Comparison of ENCODE assay signal across 9 mouse cellular contexts in genomic region chr11:6154211-6154701, GRCm38 (mm10). TPM values are rescaled to one million over a fixed set of nuclear protein-coding genes. Genes with fewer than 3 reads are reported as not detected.
DNase-seq lines count a peak whose midpoint lies in the region; ATAC-seq and TF ChIP-seq lines count a peak whose summit lies in the region.
"Had no signal": no experiment of that assay in that cellular context is flagged by ENCODE, and none has a peak within 500 bp of the region (broad histone marks: within the 10 kb centered on the region; RNA-seq: fewer than 3 reads in every experiment).

No protein-coding gene starts in this region.

- no peak for TF ChIP-seq CTCF in forebrain, postnatal 0 days (IDR thresholded peaks at IDR 0.05; ENCODE audit: low read depth)
- TF ChIP-seq CTCF in stomach, postnatal 0 days (IDR thresholded peaks at IDR 0.05; ENCODE audit: low read depth): no peak

- no peak overlapping the region for H3K4me2 ChIP-seq in forebrain, postnatal 0 days (ENCODE audit: low read depth)
- H3K4me2 ChIP-seq in forebrain, embryonic 12.5 days: no peak overlapping the region
- H3K4me2 ChIP-seq in stomach, embryonic 16.5 days (ENCODE audit: low read depth, low read length): no peak overlapping the region
- no peak overlapping the region for H3K4me2 ChIP-seq in stomach, postnatal 0 days (replicated peaks; ENCODE audit: low read depth)
- H3K4me2 ChIP-seq in limb, embryonic 13.5 days (replicated peaks): 0 out of 2 replicates have a peak overlapping the region, but pooled peaks have one; percentile 14

- peaks cover 3% of the 10 kb centered on the region; the same call in 1 of the 2 replicates for H3K36me3 ChIP-seq in forebrain, postnatal 0 days (ENCODE audit: insufficient read depth)
- peaks cover 11% of the 10 kb centered on the region for H3K36me3 ChIP-seq in forebrain, embryonic 12.5 days (replicated peaks)
- H3K36me3 ChIP-seq in stomach, embryonic 16.5 days (ENCODE audit: control insufficient read depth, insufficient read depth, low read length): peaks cover 7% of the 10 kb centered on the region
- peaks cover 4% of the 10 kb centered on the region; the same call in 1 of the 2 replicates for H3K36me3 ChIP-seq in stomach, postnatal 0 days (ENCODE audit: control insufficient read depth, insufficient read depth, low read length)
- H3K36me3 ChIP-seq in limb, embryonic 13.5 days: peaks cover 13% of the 10 kb centered on the region

- DNase-seq in forebrain, postnatal 0 days: no peak
- DNase-seq in stomach, postnatal 0 days (ENCODE audit: low spot score): no peak
- DNase-seq in lung, postnatal 14 days: no peak
- DNase-seq in gastrocnemius, postnatal 25 days: no peak
- DNase-seq in embryo, embryonic 10.5 days (ENCODE audit: low spot score): no peak
- DNase-seq: lung, adult 2 months had no signal

- ATAC-seq in forebrain, postnatal 0 days: no peak
- ATAC-seq in forebrain, embryonic 12.5 days (ENCODE audit: low FRiP score): no peak
- no peak for ATAC-seq in stomach, embryonic 16.5 days (ENCODE audit: insufficient read depth, low FRiP score)
- ATAC-seq in stomach, postnatal 0 days (ENCODE audit: low FRiP score, low TSS enrichment): no peak
- peak; percentile 67; the same call in 1 of the 2 replicates for ATAC-seq in limb, embryonic 13.5 days (ENCODE audit: low FRiP score, low read depth)

- 45% methylated on average over 3 of the region's 3 CpGs for WGBS in forebrain, postnatal 0 days
- 58% methylated on average over 3 of the region's 3 CpGs for WGBS in forebrain, embryonic 12.5 days
- WGBS in stomach, embryonic 16.5 days: 51% methylated on average over 3 of the region's 3 CpGs
- 43% methylated on average over 3 of the region's 3 CpGs for WGBS in stomach, postnatal 0 days
- WGBS in limb, embryonic 13.5 days: 38% methylated on average over 3 of the region's 3 CpGs

- no peaks in the 10 kb centered on the region for H3K9me3 ChIP-seq in forebrain, postnatal 0 days (ENCODE audit: low read length)
- H3K9me3 ChIP-seq in forebrain, embryonic 12.5 days: no peaks in the 10 kb centered on the region
- no peaks in the 10 kb centered on the region for H3K9me3 ChIP-seq in stomach, embryonic 16.5 days (replicated peaks; ENCODE audit: control insufficient read depth, low read length)
- H3K9me3 ChIP-seq in stomach, postnatal 0 days (ENCODE audit: control insufficient read depth, low read length): no peaks in the 10 kb centered on the region
- no peaks in the 10 kb centered on the region for H3K9me3 ChIP-seq in limb, embryonic 13.5 days

- H3K4me1 ChIP-seq in forebrain, postnatal 0 days (ENCODE audit: insufficient read depth): peaks cover 12% of the 10 kb centered on the region
- peaks cover 16% of the 10 kb centered on the region for H3K4me1 ChIP-seq in forebrain, embryonic 12.5 days
- H3K4me1 ChIP-seq in stomach, embryonic 16.5 days (ENCODE audit: control insufficient read depth, insufficient read depth, low read length): peaks cover 13% of the 10 kb centered on the region
- H3K4me1 ChIP-seq in stomach, postnatal 0 days (replicated peaks; ENCODE audit: control insufficient read depth, insufficient read depth): no peaks in the 10 kb centered on the region
- peaks cover 28% of the 10 kb centered on the region for H3K4me1 ChIP-seq in limb, embryonic 13.5 days

- no peak overlapping the region for H3K9ac ChIP-seq in forebrain, postnatal 0 days
- no peak overlapping the region for H3K9ac ChIP-seq in forebrain, embryonic 12.5 days
- no peak overlapping the region for H3K9ac ChIP-seq in stomach, embryonic 16.5 days (ENCODE audit: low read length)
- H3K9ac ChIP-seq in stomach, postnatal 0 days (ENCODE audit: low read length): no peak overlapping the region
- H3K9ac ChIP-seq in limb, embryonic 13.5 days: no peak overlapping the region

- no peak for TF ChIP-seq EP300 in stomach, postnatal 0 days (optimal IDR thresholded peaks at IDR 0.05)

- no peak overlapping the region for H3K4me3 ChIP-seq in forebrain, postnatal 0 days (ENCODE audit: low read depth, low read length)
- no peak overlapping the region for H3K4me3 ChIP-seq in forebrain, embryonic 12.5 days (replicated peaks)
- H3K4me3 ChIP-seq in stomach, embryonic 16.5 days (replicated peaks; ENCODE audit: low read length): no peak overlapping the region
- no peak overlapping the region for H3K4me3 ChIP-seq in stomach, postnatal 0 days (ENCODE audit: low read depth, low read length)
- no peak overlapping the region for H3K4me3 ChIP-seq in limb, embryonic 13.5 days

- H3K27ac ChIP-seq in forebrain, postnatal 0 days (ENCODE audit: low read depth, low read length): 0 out of 2 replicates have a peak overlapping the region, but pooled peaks have one; percentile 29
- no peak overlapping the region for H3K27ac ChIP-seq in forebrain, embryonic 12.5 days
- peak overlapping the region; percentile 33 for H3K27ac ChIP-seq in stomach, embryonic 16.5 days (ENCODE audit: low read length)
- no peak overlapping the region for H3K27ac ChIP-seq in stomach, postnatal 0 days (replicated peaks)
- H3K27ac ChIP-seq in limb, embryonic 13.5 days: peak overlapping the region; percentile 28; the same call in 1 of the 2 replicates

- H3K27me3 ChIP-seq in forebrain, postnatal 0 days (ENCODE audit: insufficient read depth, low read length): no peaks in the 10 kb centered on the region
- H3K27me3 ChIP-seq in forebrain, embryonic 12.5 days: no peaks in the 10 kb centered on the region
- no peaks in the 10 kb centered on the region for H3K27me3 ChIP-seq in stomach, embryonic 16.5 days (ENCODE audit: control insufficient read depth, insufficient read depth, low read length)
- no peaks in the 10 kb centered on the region for H3K27me3 ChIP-seq in stomach, postnatal 0 days (ENCODE audit: control insufficient read depth, insufficient read depth, low read length)
- no peaks in the 10 kb centered on the region for H3K27me3 ChIP-seq in limb, embryonic 13.5 days

RNA-seq across cellular contexts. Expression of gene A730071L15Rik, which starts 45.6 kb away (rescaled TPM):
- total RNA-seq in forebrain, postnatal 0 days (2014; rRNA removed): 0.15 and 0.29 TPM in 2 replicates
- 0.44 and 0.47 TPM in 2 replicates for polyA plus RNA-seq in forebrain, postnatal 0 days (2015; fragmentation: Nextera tagmentation; extraction: Ambion mirVana)
- 0.46 and 0.81 TPM in 2 replicates for polyA plus RNA-seq in forebrain, embryonic 12.5 days (2016; fragmentation: Nextera tagmentation; extraction: Ambion mirVana)
- polyA plus RNA-seq in stomach, embryonic 16.5 days (2015; fragmentation: Nextera tagmentation; extraction: Ambion mirVana): 0.32 and 0.34 TPM in 2 replicates
- polyA plus RNA-seq in stomach, postnatal 0 days (2015; fragmentation: Nextera tagmentation; extraction: Ambion mirVana): 0.27 and 0.33 TPM in 2 replicates
- polyA plus RNA-seq in limb, embryonic 13.5 days (2015; fragmentation: Nextera tagmentation; extraction: Ambion mirVana): 0.31 and 0.75 TPM in 2 replicates
- total RNA-seq in gastrocnemius, postnatal 25 days (2021): under 1 TPM; 0.16 to 0.23 TPM

RNA-seq across cellular contexts. Expression of gene Nudcd3, which starts 46.0 kb away (rescaled TPM):
- 57.2 and 61.6 TPM in 2 replicates for total RNA-seq in forebrain, postnatal 0 days (2014; rRNA removed)
- polyA plus RNA-seq in forebrain, postnatal 0 days (2015; fragmentation: Nextera tagmentation; extraction: Ambion mirVana): 60.9 and 70.7 TPM in 2 replicates
- polyA plus RNA-seq in forebrain, embryonic 12.5 days (2016; fragmentation: Nextera tagmentation; extraction: Ambion mirVana): 60.5 and 64.1 TPM in 2 replicates
- polyA plus RNA-seq in stomach, embryonic 16.5 days (2015; fragmentation: Nextera tagmentation; extraction: Ambion mirVana): 39.0 and 42.3 TPM in 2 replicates
- polyA plus RNA-seq in stomach, postnatal 0 days (2015; fragmentation: Nextera tagmentation; extraction: Ambion mirVana): 22.1 and 23.3 TPM in 2 replicates
- 43.3 and 44.0 TPM in 2 replicates for polyA plus RNA-seq in limb, embryonic 13.5 days (2015; fragmentation: Nextera tagmentation; extraction: Ambion mirVana)
- 10 to 100 TPM; 57.6 to 60.3 TPM for total RNA-seq in gastrocnemius, postnatal 25 days (2021)

Comparison
In these comparisons a context has a peak if more than half of its experiments do, and no peak if none do; other contexts are left out.
1. H3K27ac ChIP-seq: peak in forebrain, postnatal 0 days (single experiment), stomach, embryonic 16.5 days (single experiment) and limb, embryonic 13.5 days (single experiment); none in forebrain, embryonic 12.5 days (single experiment) and stomach, postnatal 0 days (single experiment).